Mouse (Mus musculus) urinary bladder, postnatal 4 days (tissue): ENCODE measurements around the gene 5730596B20Rik.

ENCODE experiments used
- DNase-seq, 2 experiments: peaks; one replicate each; pipeline ENCODE4 v3.0.0; 2021 to 2022; ENCODE audit warnings: low spot score in 2 of 2

Gene 5730596B20Rik

GRCm38 (mm10) chr6:52212556-52213118, 35.3 kb downstream of the 5730596B20Rik start:
- DNase-seq = peak in 1 of 2 experiments; percentile 18

- DNase-seq = peak; percentile 60 to 62
These were observed 36.1 kb downstream of the 5730596B20Rik start, which contains the start of the genes Hoxa3 and Gm28308 for GRCm38 (mm10) chr6:52213119-52213986. Gene Hoxa3, minus strand, starts transcription at chr6:52213336. Gene Gm28308, minus strand, starts transcription at chr6:52213339.

- DNase-seq = no peak
These were observed 37.0 kb downstream of the 5730596B20Rik start for GRCm38 (mm10) chr6:52214271-52214670.

GRCm38 (mm10) chr6:52215070-52215469, 37.8 kb downstream of the 5730596B20Rik start:
- peak in 1 of 2 experiments; percentile 17 for DNase-seq

- peak; percentile 19 to 58 for DNase-seq
These were observed 38.7 kb downstream of the 5730596B20Rik start for GRCm38 (mm10) chr6:52215771-52216535.

GRCm38 (mm10) chr6:52216691-52217458, 39.6 kb downstream of the 5730596B20Rik start:
- DNase-seq = peak; percentile 33 to 59

GRCm38 (mm10) chr6:52217459-52217768, 40.1 kb downstream of the 5730596B20Rik start:
- peak; percentile 80 to 83 for DNase-seq

- peak in 1 of 2 experiments; percentile 16 for DNase-seq
These were observed 40.8 kb downstream of the 5730596B20Rik start for GRCm38 (mm10) chr6:52217895-52218642.

- no peak for DNase-seq
These were observed 41.4 kb downstream of the 5730596B20Rik start for GRCm38 (mm10) chr6:52218643-52219215.

- no peak for DNase-seq
These were observed 42.1 kb downstream of the 5730596B20Rik start for GRCm38 (mm10) chr6:52219234-52219942.

- no peak for DNase-seq
These were observed 42.9 kb downstream of the 5730596B20Rik start for GRCm38 (mm10) chr6:52220003-52220864.

GRCm38 (mm10) chr6:52220865-52221310, 43.6 kb downstream of the 5730596B20Rik start:
- no peak for DNase-seq

- DNase-seq = peak; percentile 90 to 91
These were observed 44.2 kb downstream of the 5730596B20Rik start, which contains the start of gene Hoxa7 for GRCm38 (mm10) chr6:52221337-52221992. Gene Hoxa7, minus strand, starts transcription at chr6:52221854.

- DNase-seq = no peak
These were observed 44.8 kb downstream of the 5730596B20Rik start for GRCm38 (mm10) chr6:52221993-52222685.

- peak in 1 of 2 experiments; percentile 50 for DNase-seq
These were observed 45.4 kb downstream of the 5730596B20Rik start for GRCm38 (mm10) chr6:52222729-52223128.

- no peak for DNase-seq
These were observed 46.9 kb downstream of the 5730596B20Rik start for GRCm38 (mm10) chr6:52223939-52224760.
